Mouse (Mus musculus) limb, embryonic 10.5 days (tissue): ENCODE measurements around the gene Dbf4. TPM values are rescaled to one million over a fixed set of nuclear protein-coding genes. Genes with fewer than 3 reads are reported as not detected.

Experiments used
- DNase-seq: peaks from one replicate; pipeline ENCODE4 v3.0.0-alpha.2; 2017; ENCODE audit warnings: low spot score
- H3K27ac ChIP-seq: fragments of 300-500 bp; sonication (generic); 2 replicates; pipeline ENCODE4 v1.5.1; 2016; ENCODE audit warnings: mild to moderate bottlenecking
- H3K27me3 ChIP-seq: fragments of 300-500 bp; sonication (generic); 2 replicates; pipeline ENCODE4 v1.6.1; 2016; ENCODE audit warnings: low read depth, mild to moderate bottlenecking; ENCODE audit not compliant: poor library complexity, severe bottlenecking
- H3K36me3 ChIP-seq: fragments of 300-500 bp; sonication (generic); 2 replicates; pipeline ENCODE4 v1.6.1; 2016; ENCODE audit warnings: mild to moderate bottlenecking, moderate library complexity
- H3K4me1 ChIP-seq: fragments of 300-500 bp; sonication (generic); 2 replicates; pipeline ENCODE4 v1.6.1; 2016
- H3K4me3 ChIP-seq: fragments of 300-500 bp; sonication (generic); 2 replicates; pipeline ENCODE4 v1.5.1; 2016; ENCODE audit warnings: mild to moderate bottlenecking, moderate library complexity
- H3K9me3 ChIP-seq: fragments of 300-500 bp; sonication (generic); replicated peaks from 2 replicates; pipeline ENCODE4 v1.6.1; 2016; ENCODE audit warnings: mild to moderate bottlenecking
- WGBS: fragments of 180-500 bp; shearing (Covaris S2); methylation state at CpG from one replicate; pipeline ENCODE4 v1.1.7; 2016; 5-methylcytosine and 5-hydroxymethylcytosine counted together
- polyA plus RNA-seq: library from polyadenylated mRNA; unstranded; fragments of >200 nt; fragmentation: Nextera tagmentation; extraction: Ambion mirVana; gene quantifications from 2 replicates; pipeline ENCODE4 v1.2.1, GENCODE M21; 2016

Dbf4 gene
- polyA plus RNA-seq, 1 experiment from 2014 or later, result 65.8 TPM

- H3K4me3 ChIP-seq, result no peak overlapping the region
- DNase-seq, result no peak
- no peaks in the 10 kb centered on the region for H3K36me3 ChIP-seq
- H3K9me3 ChIP-seq, result no peaks in the 10 kb centered on the region
- 75% methylated on average over 10 of the region's 10 CpGs for WGBS
- H3K27ac ChIP-seq, result no peak overlapping the region
- H3K27me3 ChIP-seq, result no peaks in the 10 kb centered on the region
- no peaks in the 10 kb centered on the region for H3K4me1 ChIP-seq
Measured at GRCm38 (mm10) chr5:8349557-8349956, 73.0 kb downstream of the Dbf4 start.

Other genes starting within 250 kb of the Dbf4 start
- 2.9 and 5.3 TPM in 2 replicates for gene Adam22, start 54.6 kb downstream of the Dbf4 start, polyA plus RNA-seq
- gene Slc25a40, start 134 bp upstream of the Dbf4 start, polyA plus RNA-seq, result 6.9 and 9.9 TPM in 2 replicates
- gene Rundc3b, start 200.2 kb upstream of the Dbf4 start, polyA plus RNA-seq, result 0.99 and 2.5 TPM in 2 replicates
- 0.18 TPM in 1 of 2 replicates, not detected in the other for gene Abcb1a, start 237.4 kb upstream of the Dbf4 start, polyA plus RNA-seq